Mouse (Mus musculus) neutrophil, adult 5-6 weeks (primary cell): ENCODE measurements around the gene Cbx1. TPM values are rescaled to one million over a fixed set of nuclear protein-coding genes. Genes with fewer than 3 reads are reported as not detected.
"Not testable (repeated sequence)": the region's sequence is repeated elsewhere in the genome, so short reads cannot be mapped to it uniquely, and the experiment has no call there.

Experiments
- ATAC-seq: fragments of 151-379, 151-347 bp; 2 replicates; pipeline ENCODE4 v1.8.0; 2017; ENCODE audit warnings: mild to moderate bottlenecking, moderate TSS enrichment; ENCODE audit not compliant: insufficient number of reproducible peaks, poor library complexity, low FRiP score, severe bottlenecking; ENCODE audit errors: extremely low read depth
- total RNA-seq: library from RNA; stranded (forward); fragments of 200-1000 nt; gene quantifications from 2 replicates; pipeline ENCODE4 v1.2.3, GENCODE M21; 2017

Cbx1 gene
- total RNA-seq, 1 experiment from 2014 or later: 50.9 TPM

DNA sequence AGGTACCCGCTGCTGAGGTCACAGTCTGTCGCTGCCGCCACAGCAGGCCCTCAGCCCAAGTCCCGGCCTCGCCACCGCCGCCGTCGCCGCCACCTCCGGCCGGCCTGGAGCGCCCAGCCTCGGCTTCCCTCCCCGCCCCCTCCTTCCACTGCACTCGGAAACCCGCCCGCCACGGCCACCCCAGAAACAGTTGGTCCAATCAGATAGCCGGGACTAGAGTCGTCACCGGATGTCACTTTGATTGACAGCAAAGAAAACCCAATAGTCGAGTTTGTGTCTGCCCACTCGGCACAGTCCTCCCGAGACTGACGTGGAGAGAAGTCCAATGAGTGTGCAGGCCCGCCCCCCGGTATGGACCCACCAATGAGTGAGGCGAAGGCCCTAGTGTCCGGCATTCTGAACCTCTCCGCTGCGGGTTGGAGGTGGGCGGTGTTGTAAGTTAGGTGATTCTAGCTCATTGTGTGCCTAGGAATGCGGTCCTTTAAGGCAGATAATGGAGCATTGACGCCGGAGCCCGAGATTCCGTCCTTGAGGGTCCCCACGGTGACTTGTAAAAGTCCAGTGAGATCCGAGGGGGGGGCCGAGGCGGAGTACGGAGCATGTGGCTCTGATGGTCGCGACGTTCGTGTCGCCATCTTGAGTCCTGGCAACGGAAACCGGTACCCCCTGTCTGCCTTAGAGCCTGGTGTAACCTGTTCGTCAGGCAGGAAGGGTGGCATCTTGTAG lies 41.0 kb downstream of the Cbx1 start, which contains the start of gene Nfe2l1:
Gene Nfe2l1, minus strand, starts transcription at position 156 of the 726 bp plus-strand sequence.
- ATAC-seq: peak; percentile 95

DNA sequence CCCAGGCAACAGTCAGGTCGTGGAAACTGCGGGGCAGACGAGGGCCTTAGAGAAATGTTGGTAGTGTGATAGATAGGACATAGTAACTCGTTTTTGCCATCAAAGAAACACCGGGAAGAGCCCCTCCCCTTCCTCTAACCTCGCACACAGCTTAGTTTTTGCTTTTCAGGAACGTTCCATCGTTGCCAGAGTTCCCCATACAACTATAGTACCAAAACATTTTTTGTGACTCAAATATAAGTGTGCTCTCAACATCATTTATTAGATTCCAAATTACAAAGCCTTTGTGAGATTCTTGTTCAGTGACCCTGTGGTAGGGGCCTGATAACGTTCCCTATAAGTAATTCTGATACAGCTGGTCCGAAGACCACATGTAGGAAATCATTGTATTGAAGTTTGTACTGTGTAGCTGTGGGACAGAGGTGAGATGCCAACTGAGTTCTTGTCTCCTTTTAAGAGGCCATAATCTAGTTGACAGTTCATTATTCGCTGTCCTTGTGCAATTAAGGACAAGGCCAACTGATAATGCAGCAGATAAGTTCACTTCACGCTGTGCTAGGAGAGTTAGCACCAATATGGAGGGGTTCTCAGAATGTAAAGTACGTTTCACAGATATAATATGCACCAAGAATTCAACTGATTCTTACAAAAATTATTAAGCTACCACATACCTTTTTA lies 41.8 kb downstream of the Cbx1 start:
- no peak for ATAC-seq

DNA sequence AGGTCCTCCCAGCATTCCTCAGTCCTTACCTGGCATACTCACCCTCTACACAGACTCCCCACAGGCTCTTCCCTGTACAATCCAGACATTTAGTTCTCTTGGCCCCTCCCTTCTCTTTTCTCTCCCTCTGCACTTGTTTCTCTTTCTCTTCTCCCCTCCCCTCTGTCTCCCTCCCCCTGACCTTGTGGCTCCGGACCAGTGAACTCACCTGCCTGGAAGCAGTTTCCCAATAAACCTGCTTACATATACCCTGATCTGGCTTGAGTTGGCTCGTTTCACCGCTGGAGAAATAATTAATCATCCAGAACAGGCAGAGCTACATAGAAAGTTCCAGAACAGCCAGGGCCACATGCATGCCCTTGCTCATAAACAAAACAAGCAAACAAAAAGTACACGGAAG lies 42.6 kb downstream of the Cbx1 start:
- ATAC-seq: no peak

DNA sequence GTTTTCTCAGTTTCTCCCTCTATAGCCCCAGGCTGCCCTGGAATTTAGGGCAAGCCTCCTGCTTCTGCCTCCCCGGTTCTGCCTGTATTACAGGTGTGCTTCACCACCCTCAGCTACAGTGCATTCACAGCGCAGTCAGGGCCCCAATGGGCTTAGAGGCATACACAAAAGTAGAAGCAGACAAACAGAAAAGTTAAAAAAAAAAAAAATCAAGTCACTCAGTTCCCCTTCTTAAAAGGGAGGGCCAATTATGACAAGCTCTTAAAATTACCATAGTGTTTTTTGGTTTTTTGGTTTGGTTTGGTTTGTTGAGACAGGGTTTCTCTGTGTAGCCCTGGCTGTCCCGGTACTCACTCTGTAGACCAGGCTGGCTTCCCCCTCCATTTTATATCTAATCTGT lies 43.6 kb downstream of the Cbx1 start:
- no peak for ATAC-seq

DNA sequence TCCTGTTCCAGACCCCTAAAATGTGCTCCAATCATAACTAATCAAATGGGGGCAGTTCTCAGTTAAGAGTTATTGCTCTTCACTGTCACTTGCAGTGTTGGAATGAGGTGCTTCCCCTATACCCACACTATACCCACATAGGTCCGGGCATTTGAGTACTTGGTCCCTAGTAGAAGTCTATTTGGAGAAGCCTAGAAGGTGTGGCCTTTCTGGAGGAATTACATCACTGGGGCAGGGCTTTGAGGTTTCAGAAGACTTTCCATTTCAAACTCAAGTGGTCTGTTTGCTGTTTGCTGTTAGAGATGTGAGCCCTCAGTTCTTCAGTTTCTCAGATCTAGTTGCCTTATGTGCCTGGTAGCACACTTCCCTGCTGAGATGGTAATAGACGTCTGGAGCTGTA lies 44.0 kb downstream of the Cbx1 start:
- ATAC-seq: no peak

DNA sequence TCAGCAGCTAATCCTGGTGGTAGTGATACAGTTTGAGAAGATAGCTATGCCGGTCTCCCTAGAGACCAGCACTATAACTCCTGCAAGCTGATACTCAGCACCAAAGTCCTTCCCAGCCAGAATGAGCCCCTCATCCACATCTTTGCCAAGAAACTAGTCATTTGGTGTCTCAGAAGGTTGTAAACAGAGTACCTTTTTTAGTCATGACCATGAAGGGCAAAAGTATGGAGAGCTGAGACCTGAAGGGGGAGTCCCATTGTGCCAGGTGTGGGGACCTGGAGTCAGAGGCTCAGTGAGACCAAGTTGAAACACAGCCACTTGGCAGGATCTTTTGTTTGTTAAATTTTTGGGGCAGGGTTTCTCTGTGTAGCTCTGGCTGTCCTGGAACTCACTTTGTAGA lies 45.2 kb downstream of the Cbx1 start:
- ATAC-seq: no peak

DNA sequence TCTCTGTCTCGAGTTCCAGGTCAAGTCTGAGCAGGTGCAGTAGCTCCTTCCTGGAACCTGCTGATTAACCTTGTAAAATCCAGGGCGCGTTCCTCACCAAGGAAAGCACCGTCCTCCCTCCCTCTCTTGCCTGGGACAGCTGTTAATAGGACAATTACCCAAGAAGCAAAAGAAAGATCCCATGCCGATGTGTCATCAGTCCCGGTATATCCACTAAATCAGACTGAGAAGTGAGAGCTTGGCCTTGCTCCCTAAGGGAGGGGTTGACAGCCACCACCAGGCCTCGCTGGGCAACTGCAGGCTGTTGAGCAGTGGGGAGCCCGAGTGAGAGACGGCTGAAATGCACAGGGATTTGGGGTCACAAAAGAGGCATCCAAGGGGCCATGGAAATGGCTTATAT lies 48.4 kb downstream of the Cbx1 start:
- ATAC-seq: 0 out of 2 replicates have a peak, but pooled peaks have one; percentile 36

DNA sequence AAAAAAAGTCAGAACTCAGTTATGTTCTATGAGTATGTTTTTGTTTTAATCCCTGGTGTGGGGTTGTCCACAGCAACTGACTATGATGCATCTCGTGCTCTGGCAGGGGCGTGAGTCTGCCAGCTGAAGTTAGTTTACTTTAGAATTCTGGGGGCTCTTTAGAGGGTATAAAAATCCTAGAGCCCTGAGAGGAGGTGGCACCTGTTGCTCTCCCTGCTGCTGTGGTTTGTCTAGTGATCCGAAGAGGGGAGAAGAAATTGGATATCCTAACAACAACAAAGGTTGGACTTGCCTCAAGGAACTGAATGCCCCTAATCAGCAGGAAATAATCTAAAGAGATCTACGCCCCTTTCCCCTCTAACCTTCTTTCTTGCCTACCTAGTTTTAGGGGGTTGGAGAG lies 49.4 kb downstream of the Cbx1 start:
- ATAC-seq: no peak

DNA sequence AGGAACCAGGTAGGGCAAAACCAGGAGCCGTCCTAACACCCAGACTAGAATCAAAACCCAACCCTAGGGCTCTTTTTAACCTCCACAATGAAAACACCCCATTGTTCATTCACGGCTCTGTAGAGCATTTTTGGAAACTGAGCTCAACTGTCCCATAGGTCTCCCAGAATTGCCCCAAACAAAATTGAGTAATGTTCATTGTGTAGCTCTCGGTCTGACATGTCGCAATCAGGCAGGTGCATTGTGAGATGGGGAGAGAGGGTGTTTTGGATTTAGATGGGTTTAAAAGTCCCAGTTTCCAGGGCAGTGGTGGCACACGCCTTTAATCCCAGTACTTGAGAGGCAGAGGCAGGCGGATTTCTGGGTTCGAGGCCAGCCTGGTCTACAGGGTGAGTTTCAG lies 50.5 kb downstream of the Cbx1 start:
- no peak for ATAC-seq

DNA sequence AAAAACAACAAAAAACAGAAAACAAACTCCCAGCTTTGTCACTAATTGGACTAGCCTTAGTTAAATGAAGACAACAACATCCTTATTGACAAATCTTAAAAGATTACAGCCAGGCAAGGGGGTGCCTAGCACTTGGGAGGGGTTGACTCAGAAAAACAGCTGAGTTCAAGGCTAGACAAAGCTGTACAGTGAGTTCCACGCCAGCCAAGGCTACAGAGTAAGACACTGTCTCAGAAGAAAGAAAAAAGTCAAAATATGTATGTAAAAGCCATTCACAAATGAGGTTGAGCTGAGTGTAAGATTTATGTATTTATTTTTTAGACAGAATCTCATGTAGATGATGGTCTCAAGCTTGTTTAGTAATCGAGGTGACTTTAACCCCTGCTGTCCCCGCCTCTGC lies 51.0 kb downstream of the Cbx1 start:
- ATAC-seq: no peak

DNA sequence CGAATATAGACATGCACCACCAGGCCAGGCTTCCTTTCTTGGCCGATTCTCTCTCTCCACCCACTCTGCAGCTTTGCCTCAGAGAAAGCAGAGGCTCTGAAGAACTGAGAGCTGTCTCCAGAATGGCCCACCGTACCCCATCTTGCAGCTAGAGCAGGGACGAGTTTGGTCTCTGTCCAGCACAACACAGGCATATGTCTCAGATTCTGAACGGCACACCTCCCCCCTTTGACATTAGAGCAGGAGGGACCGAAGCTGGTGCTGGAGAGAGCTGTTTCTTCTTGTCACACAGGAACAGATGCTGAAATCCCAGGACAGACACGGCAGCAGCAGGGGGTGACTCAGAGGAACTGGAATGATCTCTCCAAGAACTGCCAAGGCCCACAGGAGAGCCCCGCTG lies 51.4 kb downstream of the Cbx1 start:
- ATAC-seq: no peak

DNA sequence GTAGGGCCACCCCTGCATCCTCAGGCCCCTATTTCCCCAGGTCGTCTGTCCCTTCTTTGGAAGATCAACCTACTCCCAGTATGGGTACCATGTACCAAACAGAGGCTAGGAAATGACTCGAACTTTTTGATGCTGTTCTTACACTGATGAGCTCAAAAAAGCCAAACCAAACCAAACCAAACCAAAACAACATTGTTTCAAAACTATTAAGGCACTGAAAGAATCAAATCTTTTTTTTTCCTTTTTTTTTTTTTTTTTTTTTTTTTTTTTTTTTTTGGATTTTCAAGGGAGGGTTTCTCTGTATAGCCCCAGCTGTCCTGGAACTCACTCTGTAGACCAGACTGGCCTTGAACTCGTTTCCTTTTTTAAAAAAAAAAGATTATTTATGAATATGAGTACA lies 54.7 kb downstream of the Cbx1 start:
- no peak for ATAC-seq

DNA sequence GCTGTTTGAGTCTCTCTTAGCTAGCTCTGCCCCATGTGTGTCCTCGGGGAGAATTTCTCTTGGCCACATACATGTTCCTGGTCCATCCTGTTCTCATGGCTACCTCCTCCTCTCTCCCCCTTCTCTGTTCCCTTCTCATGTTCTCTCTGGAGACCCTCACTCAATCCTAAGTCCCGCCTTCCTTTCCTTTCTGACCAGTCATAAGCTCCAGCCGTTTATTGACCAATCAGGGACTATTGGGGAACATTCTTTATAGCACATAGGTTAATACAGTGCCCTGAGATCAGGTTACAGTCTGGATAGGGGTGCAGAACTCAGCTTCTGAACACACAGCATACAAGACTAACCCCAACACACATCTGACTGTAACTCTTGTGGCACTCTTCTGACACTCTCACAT lies 58.3 kb downstream of the Cbx1 start:
- ATAC-seq: no peak

DNA sequence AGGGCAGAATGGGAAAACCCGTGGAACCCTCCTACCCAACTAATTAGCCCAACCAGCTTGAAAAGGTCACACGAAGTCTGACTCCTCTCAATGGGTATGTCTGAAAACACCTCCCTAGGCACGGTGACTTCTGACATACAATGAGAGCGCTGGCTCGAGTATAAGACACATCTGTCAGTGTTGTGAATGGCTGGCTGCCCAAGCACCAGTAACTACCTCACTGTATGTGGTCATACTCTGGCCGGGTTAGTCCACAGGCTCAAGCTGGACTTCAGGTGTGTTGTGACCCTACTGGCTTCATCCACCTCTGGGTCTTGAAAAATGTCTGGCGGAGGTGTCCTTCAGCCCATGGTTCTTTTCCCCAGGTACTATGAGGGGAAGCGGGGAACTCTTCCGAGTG lies 59.8 kb downstream of the Cbx1 start:
- no peak for ATAC-seq

DNA sequence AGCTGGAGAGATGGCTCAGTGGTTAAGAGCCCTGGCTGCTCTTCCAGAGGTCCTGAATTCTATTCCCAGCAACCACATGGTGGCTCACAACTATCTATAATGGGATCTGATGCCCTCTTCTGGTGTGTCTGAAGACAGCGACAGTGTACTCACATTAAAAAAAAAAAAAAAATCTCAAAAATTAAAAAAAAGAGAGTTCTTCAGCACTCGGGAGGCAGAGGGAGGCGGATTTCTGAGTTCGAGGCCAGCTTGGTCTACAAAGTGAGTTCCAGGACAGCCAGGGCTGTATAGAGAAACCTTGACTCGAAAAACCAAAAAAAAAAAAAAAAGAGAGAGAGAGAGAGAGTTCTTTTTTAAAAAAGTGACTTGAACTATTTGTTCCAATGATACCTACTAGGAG lies 60.2 kb downstream of the Cbx1 start:
- not testable (repeated sequence) for ATAC-seq

DNA sequence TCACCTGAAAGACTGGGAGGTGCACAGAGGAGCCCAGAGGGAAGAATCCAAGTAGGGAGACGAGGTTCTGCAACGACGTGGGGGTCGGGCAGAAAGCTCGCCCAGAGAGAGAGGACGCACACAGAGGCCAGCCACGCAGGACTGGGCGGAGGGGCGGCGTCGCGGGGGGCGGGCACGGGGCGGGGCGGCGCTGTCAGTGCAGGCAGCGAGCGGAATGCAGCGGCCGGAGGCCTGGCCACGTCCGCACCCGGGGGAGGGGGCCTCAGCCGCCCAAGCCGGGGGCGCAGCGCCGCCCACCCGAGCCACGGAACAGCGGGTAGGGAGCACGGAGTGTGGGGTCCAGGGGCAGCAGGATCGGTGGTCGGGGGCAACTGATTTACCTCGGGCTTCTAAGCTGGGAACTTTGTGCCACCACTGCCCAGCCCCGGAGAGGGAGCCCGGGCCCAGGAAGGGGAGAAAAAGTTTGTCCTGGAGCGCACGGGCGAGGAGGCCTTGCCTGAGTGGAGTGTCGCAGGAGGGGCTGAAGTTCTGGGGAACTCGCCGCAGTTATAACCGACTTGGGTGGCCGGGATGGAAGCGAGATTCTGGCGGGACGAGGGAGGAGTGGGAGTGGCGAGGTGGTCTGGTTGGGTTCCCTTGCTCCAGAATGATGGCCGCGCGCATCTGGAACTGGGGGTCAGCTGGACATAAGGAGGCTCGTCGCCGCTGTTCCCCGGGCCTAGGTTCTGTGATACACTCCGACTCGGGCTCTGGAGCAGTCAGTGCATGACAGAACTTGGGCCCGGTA lies 60.9 kb downstream of the Cbx1 start, which contains the start of gene Copz2:
Gene Copz2, plus strand, starts transcription at position 190 of the 787 bp plus-strand sequence.
- no peak for ATAC-seq

DNA sequence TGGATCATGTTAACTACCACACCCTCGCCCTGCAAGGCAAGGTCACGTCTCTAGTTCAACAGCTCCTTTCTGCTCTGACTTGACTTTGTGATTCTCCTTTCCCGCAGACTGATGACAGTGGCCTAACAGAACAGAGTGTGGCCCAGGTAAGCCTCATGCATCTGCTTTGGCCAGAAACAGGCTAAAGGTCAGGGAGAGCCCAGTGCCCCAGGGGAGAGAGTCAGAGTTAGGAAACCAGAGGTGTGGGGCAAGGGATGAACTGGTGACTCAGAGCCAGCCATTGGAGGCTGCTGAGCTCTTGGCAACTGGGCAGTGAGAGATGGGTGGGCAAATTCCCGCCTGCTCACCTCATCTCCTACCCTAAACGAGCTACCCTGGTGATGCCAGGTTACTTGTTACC lies 68.5 kb downstream of the Cbx1 start:
- no peak for ATAC-seq
